Mouse (Mus musculus): ENCODE data around the gene Tspan5. TPM values are rescaled to one million over a fixed set of nuclear protein-coding genes. Genes with fewer than 3 reads are reported as not detected.

The Tspan5 gene
- polyA plus RNA-seq, 2 experiments = 38.8 to 44.8 TPM

DNA sequence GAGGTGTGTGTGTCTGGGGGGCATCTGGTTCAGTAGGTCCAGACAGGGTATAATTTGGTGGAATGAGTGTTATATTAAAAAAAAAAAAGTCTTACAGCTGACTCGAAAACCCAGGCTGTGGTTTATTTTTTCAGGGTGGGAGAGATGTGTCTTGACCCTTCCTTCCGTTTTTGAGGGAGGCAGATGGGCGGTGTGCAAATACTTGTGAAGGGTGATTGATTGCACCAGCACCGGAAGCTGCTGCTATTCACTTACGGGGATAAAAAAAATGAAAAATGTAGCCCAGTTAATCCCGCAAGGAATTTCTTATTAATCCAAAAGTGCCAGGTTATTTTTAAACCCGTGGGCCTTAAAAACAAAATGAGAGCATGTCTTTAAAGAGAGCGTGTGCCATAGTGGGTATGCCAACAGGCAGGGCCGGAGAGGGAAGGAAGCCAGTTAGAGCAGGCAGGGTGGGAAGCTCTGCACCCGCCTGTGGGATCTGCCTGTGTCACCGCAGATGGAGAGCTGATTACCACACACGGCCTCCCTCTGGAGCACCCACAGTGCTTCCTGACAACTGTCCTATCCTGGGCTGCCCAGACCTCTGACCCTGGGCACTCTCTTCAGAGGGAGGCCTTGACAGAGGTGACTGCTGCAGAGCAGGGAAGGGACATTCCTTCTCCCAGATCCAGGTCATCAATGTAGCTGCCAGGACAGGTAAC is 11.3 kb downstream of the Tspan5 start:
- Histone ChIP-seq H3K27me3 (ENCODE audit: control insufficient read depth, insufficient read depth, low read length) (no peaks in the 10 kb centered on the region), H3K9ac (ENCODE audit: low read depth, low read length, severe bottlenecking) (no peak overlapping the region), H3K4me2 (replicated peaks; ENCODE audit: low read depth, low read length, severe bottlenecking) (no peak overlapping the region), H3K27ac (replicated peaks; ENCODE audit: low read depth, low read length) (no peak overlapping the region), H3K9me3 (ENCODE audit: control insufficient read depth, low read length) (no peaks in the 10 kb centered on the region), H3K4me1 (ENCODE audit: control insufficient read depth, insufficient read depth, low read length) (peaks cover 14% of the 10 kb centered on the region), H3K4me3 (replicated peaks; ENCODE audit: low read length) (no peak overlapping the region), H3K36me3 (ENCODE audit: control insufficient read depth, insufficient read depth, low read length) (no peaks in the 10 kb centered on the region)
- TF ChIP-seq POLR2A (IDR thresholded peaks at IDR 0.05; ENCODE audit: borderline replicate concordance, extremely low read depth, insufficient read depth, insufficient read length) = no peak
- ATAC-seq (ENCODE audit: low FRiP score, low read depth) (no peak), DNase-seq (ENCODE audit: low spot score) (no peak)
- 30% methylated on average over 12 of the region's 12 CpGs for WGBS

DNA sequence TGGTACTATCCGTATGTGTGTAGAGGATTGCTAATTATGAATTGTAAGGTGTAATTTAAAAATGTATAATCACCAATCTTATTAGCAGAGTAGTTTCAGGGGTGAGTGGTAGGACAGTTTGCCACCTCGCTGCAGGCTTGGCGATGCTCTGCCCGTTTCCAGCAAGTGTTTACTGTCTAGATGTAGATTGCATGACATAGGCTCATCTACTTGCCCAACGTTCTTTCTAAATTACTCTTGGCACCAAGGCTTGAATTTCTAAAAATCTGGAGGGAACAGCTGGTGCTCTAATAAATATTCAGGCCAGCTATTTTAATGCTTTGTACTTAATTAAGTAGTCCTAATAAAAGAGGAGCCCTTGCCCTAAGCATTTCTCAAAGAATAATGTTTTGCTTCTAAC is 12.3 kb downstream of the Tspan5 start:
- no peak overlapping the region for H3K9ac ChIP-seq (ENCODE audit: low read depth, low read length, severe bottlenecking)
- no peak overlapping the region for H3K4me2 ChIP-seq (replicated peaks; ENCODE audit: low read depth, low read length, severe bottlenecking)
- no peak for ATAC-seq (ENCODE audit: low FRiP score, low read depth)
- TF ChIP-seq POLR2A (IDR thresholded peaks at IDR 0.05; ENCODE audit: borderline replicate concordance, extremely low read depth, insufficient read depth, insufficient read length) = no peak
- 72% methylated on average over 5 of the region's 5 CpGs for WGBS
- H3K36me3 ChIP-seq (ENCODE audit: control insufficient read depth, insufficient read depth, low read length) = no peaks in the 10 kb centered on the region
- peaks cover 14% of the 10 kb centered on the region for H3K4me1 ChIP-seq (ENCODE audit: control insufficient read depth, insufficient read depth, low read length)
- no peak overlapping the region for H3K4me3 ChIP-seq (replicated peaks; ENCODE audit: low read length)
- DNase-seq (ENCODE audit: low spot score) = no peak
- no peak overlapping the region for H3K27ac ChIP-seq (replicated peaks; ENCODE audit: low read depth, low read length)
- H3K27me3 ChIP-seq (ENCODE audit: control insufficient read depth, insufficient read depth, low read length) = no peaks in the 10 kb centered on the region
- no peaks in the 10 kb centered on the region for H3K9me3 ChIP-seq (ENCODE audit: control insufficient read depth, low read length)

DNA sequence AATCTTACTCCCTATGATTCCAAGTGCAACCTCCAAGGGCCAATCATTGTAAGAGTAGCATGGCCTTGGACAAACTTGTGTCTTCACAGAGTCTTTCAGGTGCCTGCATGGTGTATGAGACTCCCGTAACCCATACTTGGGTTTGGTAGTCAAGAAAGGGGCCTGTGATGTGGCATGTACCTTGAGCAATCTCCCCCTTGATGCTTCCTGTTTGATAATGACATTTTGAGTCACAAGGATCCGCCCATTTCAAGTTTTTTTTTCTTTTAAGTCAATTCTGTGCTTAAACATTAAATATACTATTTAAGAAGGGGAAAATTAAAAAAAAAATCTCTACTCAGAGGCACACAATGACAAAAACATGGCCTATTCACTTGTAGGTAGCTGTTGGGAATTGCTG is 15.3 kb downstream of the Tspan5 start:
- peaks cover 28% of the 10 kb centered on the region for H3K4me1 ChIP-seq (ENCODE audit: control insufficient read depth, insufficient read depth, low read length)
- no peaks in the 10 kb centered on the region for H3K36me3 ChIP-seq (ENCODE audit: control insufficient read depth, insufficient read depth, low read length)
- ATAC-seq (ENCODE audit: low FRiP score, low read depth) (no peak), DNase-seq (ENCODE audit: low spot score) (no peak)
- no peaks in the 10 kb centered on the region for H3K9me3 ChIP-seq (ENCODE audit: control insufficient read depth, low read length)
- no peak overlapping the region for H3K9ac ChIP-seq (ENCODE audit: low read depth, low read length, severe bottlenecking)
- no peaks in the 10 kb centered on the region for H3K27me3 ChIP-seq (ENCODE audit: control insufficient read depth, insufficient read depth, low read length)
- H3K27ac ChIP-seq (replicated peaks; ENCODE audit: low read depth, low read length) = no peak overlapping the region
- TF ChIP-seq POLR2A (IDR thresholded peaks at IDR 0.05; ENCODE audit: borderline replicate concordance, extremely low read depth, insufficient read depth, insufficient read length) = no peak
- H3K4me2 ChIP-seq (replicated peaks; ENCODE audit: low read depth, low read length, severe bottlenecking) = no peak overlapping the region
- no peak overlapping the region for H3K4me3 ChIP-seq (replicated peaks; ENCODE audit: low read length)
- 94% methylated on average over 2 of the region's 2 CpGs for WGBS

DNA sequence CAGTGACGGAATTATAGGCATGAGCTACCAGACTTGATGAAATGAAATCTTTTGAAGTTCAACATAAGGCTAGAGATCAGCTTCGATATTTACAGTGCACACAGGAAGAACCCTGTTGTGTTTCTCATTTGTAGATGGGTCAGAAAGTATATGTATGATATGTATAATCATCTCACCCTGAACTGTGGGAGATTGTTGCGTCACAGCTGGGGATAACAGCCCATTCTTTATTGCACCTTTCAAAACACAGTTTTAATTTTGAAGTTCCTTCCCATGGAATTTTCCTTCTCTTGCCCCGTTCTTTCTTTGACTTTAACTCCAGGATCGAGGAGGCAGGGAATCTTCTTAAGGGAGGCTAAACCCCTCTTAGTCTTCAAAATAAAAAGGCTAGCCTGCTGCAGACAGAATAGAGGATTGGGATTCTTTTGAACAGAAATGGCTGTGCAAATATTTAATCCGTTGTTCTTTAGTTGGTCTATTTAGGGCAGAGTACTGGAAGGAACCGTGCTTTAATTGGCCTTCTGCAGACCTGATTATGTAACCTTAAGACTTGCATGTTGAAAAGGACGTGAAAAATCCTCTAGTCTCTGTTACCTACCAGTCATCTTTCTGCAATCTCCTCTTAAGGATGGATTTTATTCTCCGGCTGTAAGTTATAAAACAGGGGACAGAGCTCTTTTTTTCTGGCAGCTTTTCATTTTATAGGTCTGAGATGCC is 18.1 kb downstream of the Tspan5 start:
- TF ChIP-seq POLR2A (IDR thresholded peaks at IDR 0.05; ENCODE audit: borderline replicate concordance, extremely low read depth, insufficient read depth, insufficient read length) = no peak
- 29% methylated on average over 9 of the region's 9 CpGs for WGBS
- H3K27ac ChIP-seq (replicated peaks; ENCODE audit: low read depth, low read length) = 0 out of 2 replicates have a peak overlapping the region, but pooled peaks have one; percentile 11
- H3K4me2 ChIP-seq (replicated peaks; ENCODE audit: low read depth, low read length, severe bottlenecking) = no peak overlapping the region
- H3K4me1 ChIP-seq (ENCODE audit: control insufficient read depth, insufficient read depth, low read length) = peaks cover 18% of the 10 kb centered on the region
- no peaks in the 10 kb centered on the region for H3K36me3 ChIP-seq (ENCODE audit: control insufficient read depth, insufficient read depth, low read length)
- DNase-seq (ENCODE audit: low spot score) = no peak
- ATAC-seq (ENCODE audit: low FRiP score, low read depth) = no peak
- H3K4me3 ChIP-seq (replicated peaks; ENCODE audit: low read length) = no peak overlapping the region
- H3K9me3 ChIP-seq (ENCODE audit: control insufficient read depth, low read length) = no peaks in the 10 kb centered on the region
- no peaks in the 10 kb centered on the region for H3K27me3 ChIP-seq (ENCODE audit: control insufficient read depth, insufficient read depth, low read length)
- H3K9ac ChIP-seq (ENCODE audit: low read depth, low read length, severe bottlenecking) = no peak overlapping the region

DNA sequence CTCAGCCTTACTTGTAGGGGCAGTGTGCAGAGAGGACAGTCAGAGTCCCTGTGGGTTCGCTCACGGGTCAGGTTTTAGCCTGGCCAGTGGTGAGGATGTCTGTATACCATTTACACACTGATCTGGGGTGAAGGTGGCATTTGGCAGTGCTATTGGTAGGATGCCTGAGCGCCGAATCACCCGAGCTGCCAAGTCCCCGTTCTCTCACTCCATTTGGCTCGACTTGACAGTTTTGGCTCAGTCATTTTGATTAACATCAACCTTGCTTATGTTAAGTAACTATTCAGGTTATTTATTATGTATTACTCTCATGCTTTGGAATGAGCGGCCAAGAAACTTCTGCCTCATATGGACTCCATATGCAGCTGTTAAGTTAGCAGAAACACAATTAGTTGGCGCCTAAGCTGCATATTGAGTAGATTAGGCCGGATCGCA is 18.7 kb downstream of the Tspan5 start:
- no peak overlapping the region for H3K4me3 ChIP-seq (replicated peaks; ENCODE audit: low read length)
- 0 out of 2 replicates have a peak overlapping the region, but pooled peaks have one; percentile 11 for H3K27ac ChIP-seq (replicated peaks; ENCODE audit: low read depth, low read length)
- WGBS = 32% methylated on average over 11 of the region's 11 CpGs
- no peak overlapping the region for H3K4me2 ChIP-seq (replicated peaks; ENCODE audit: low read depth, low read length, severe bottlenecking)
- peaks cover 18% of the 10 kb centered on the region for H3K4me1 ChIP-seq (ENCODE audit: control insufficient read depth, insufficient read depth, low read length)
- no peak for TF ChIP-seq POLR2A (IDR thresholded peaks at IDR 0.05; ENCODE audit: borderline replicate concordance, extremely low read depth, insufficient read depth, insufficient read length)
- DNase-seq (ENCODE audit: low spot score) (peak; percentile 72), ATAC-seq (ENCODE audit: low FRiP score, low read depth) (peak; percentile 66)
- H3K36me3 ChIP-seq (ENCODE audit: control insufficient read depth, insufficient read depth, low read length) = no peaks in the 10 kb centered on the region
- no peaks in the 10 kb centered on the region for H3K9me3 ChIP-seq (ENCODE audit: control insufficient read depth, low read length)
- H3K9ac ChIP-seq (ENCODE audit: low read depth, low read length, severe bottlenecking) = no peak overlapping the region
- H3K27me3 ChIP-seq (ENCODE audit: control insufficient read depth, insufficient read depth, low read length) = no peaks in the 10 kb centered on the region
